Comparison of ENCODE assay signal across 16 mouse cellular contexts in the genomic region with DNA sequence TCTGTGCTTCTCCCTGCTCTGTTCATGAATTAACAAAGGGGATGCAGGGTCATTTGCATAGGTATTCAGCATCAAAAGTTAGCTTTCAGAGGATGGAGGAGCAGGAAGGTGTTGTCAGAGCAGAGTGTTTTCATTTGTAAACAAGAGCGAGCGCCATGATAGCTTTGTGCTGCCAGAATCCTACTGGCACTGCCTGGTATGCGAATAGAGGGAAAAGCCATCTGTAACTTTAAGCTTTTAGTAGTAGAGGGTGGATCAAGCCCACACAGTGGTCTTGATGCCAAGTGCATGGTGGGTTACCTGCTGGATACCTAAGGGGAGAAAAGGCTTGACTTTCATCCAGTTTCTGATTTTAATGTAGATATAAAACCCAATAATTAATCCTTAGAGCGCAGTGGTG.
"Had no signal": no experiment of that assay in that cellular context is flagged by ENCODE, and none has a peak within 500 bp of the region (broad histone marks: within the 10 kb centered on the region; RNA-seq: fewer than 3 reads in every experiment).

No protein-coding gene starts in this region.

- ATAC-seq: liver, postnatal 0 days; midbrain, embryonic 16.5 days had no signal

- H3K9ac ChIP-seq: limb, embryonic 12.5 days; liver, embryonic 13.5 days; liver, postnatal 0 days; lung, embryonic 15.5 days; midbrain, embryonic 12.5 days; neural tube, embryonic 13.5 days had no signal

- H3K27ac ChIP-seq: limb, embryonic 12.5 days; liver, embryonic 13.5 days; lung, embryonic 15.5 days; midbrain, embryonic 12.5 days; neural tube, embryonic 13.5 days had no signal

- H3K4me2 ChIP-seq: limb, embryonic 12.5 days; liver, embryonic 13.5 days; lung, embryonic 15.5 days; midbrain, embryonic 12.5 days; neural tube, embryonic 13.5 days had no signal

- H3K9me3 ChIP-seq: limb, embryonic 12.5 days; liver, embryonic 13.5 days; lung, embryonic 15.5 days; midbrain, embryonic 12.5 days; neural tube, embryonic 13.5 days had no signal

- H3K4me3 ChIP-seq: limb, embryonic 12.5 days; liver, embryonic 13.5 days; lung, embryonic 15.5 days; midbrain, embryonic 12.5 days; neural tube, embryonic 13.5 days had no signal

- H3K4me1 ChIP-seq: limb, embryonic 12.5 days; liver, embryonic 13.5 days; lung, embryonic 15.5 days; midbrain, embryonic 12.5 days; neural tube, embryonic 13.5 days had no signal

- H3K27me3 ChIP-seq: limb, embryonic 12.5 days; liver, embryonic 13.5 days; lung, embryonic 15.5 days; midbrain, embryonic 12.5 days; neural tube, embryonic 13.5 days had no signal

- DNase-seq: kidney, postnatal 10 days; kidney, postnatal 4 days; liver; liver, embryonic 13.5 days; liver, postnatal 0 days; lung, postnatal 14 days; retina, postnatal 1 day; right cerebral cortex, postnatal 4 days; spleen, adult 18-20 months; thymus, adult 2 months; thymus, postnatal 25 days had no signal

- H3K36me3 ChIP-seq: limb, embryonic 12.5 days; liver, embryonic 13.5 days; lung, embryonic 15.5 days; midbrain, embryonic 12.5 days; neural tube, embryonic 13.5 days had no signal
